Mouse (Mus musculus): ENCODE measurements at regions not wholly inside any gene's neighbourhood (a gene's known extent, or its start where the extent isn't known, plus 50 kb on each side); places are given as distances from the start of the nearest gene placed in this dataset.

DNA sequence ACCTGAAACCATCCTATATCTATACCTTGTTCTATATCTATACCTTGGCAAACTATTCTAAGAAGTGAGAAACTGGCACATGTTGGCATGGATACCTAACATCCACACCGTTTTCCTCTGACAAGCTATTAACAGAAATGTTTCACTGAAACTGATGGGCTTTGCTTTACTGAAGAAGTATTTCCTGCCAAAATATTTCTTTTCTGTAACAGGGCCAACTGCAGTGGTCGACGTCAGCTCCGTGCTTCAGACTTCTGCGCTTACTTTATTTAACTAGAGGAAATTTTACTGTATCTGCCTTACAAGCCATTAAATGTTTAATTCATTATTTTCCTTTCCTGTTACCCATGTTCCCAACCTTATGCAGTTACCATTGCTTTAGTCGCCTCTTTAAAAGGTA, 674.2 kb downstream of the Kcnj3 start:
- TF ChIP-seq CTCF (IDR thresholded peaks at IDR 0.05; ENCODE audit: low read depth, low read length) (no peak), POLR2A (IDR thresholded peaks at IDR 0.05; ENCODE audit: extremely low read depth, insufficient read depth, low read length) (no peak)
